Mouse (Mus musculus): ENCODE measurements around the gene Phex. TPM values are rescaled to one million over a fixed set of nuclear protein-coding genes. Genes with fewer than 3 reads are reported as not detected.

Gene Phex
- polyA plus RNA-seq (2015; fragmentation: Nextera tagmentation; extraction: Ambion mirVana): 2.9 and 3.6 TPM in 2 replicates

DNA sequence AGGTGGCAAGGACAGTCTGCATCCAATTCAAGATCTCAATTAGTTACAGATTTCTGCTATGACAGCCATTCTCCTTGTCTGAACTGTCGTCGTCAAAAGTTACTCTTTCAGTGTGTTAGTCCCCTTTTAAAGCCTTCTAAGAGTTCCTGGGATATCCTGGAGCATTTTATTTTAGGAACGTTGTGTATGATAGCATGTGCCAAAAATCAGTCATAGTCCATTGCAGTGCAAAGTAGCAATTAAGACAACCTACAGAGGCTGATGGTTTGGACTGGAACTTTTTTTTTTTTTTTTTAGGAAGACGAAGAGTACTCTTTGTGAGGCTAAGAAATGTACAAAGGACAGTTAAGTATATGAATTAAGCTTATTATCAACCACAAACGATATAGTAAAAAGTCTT lies at the start of gene Phex:
Phex (minus strand) TSS at position 101 of the 400 bp plus-strand sequence.
- Histone ChIP-seq H3K9ac (no peak within 1 kb of the TSS), H3K9me3 (no peaks in the 10 kb centered on the region), H3K27me3 (no peaks in the 10 kb centered on the region), H3K4me2 (replicated peaks) (no peak within 1 kb of the TSS), H3K27ac (no peak within 1 kb of the TSS), H3K4me3 (no peak within 1 kb of the TSS), H3K4me1 (no peaks in the 10 kb centered on the region), H3K36me3 (no peaks in the 10 kb centered on the region)
- WGBS: 40% methylated on average over 5 of the region's 5 CpGs
- ATAC-seq (ENCODE audit: low FRiP score, low read depth): no peak

- no peak overlapping the region for H3K4me3 ChIP-seq
- H3K27me3 ChIP-seq: no peaks in the 10 kb centered on the region
- 73% methylated on average over 3 of the region's 3 CpGs for WGBS
- no peak overlapping the region for H3K9ac ChIP-seq
- H3K27ac ChIP-seq: no peak overlapping the region
- H3K36me3 ChIP-seq: peaks cover 8% of the 10 kb centered on the region; the same call in 1 of the 2 replicates
- H3K9me3 ChIP-seq: no peaks in the 10 kb centered on the region
- ATAC-seq (ENCODE audit: low FRiP score, low read depth): no peak
- no peaks in the 10 kb centered on the region for H3K4me1 ChIP-seq
- H3K4me2 ChIP-seq (replicated peaks): no peak overlapping the region
Measured at GRCm38 (mm10) chrX:157462716-157463115, 47.6 kb upstream of the Phex start.

DNA sequence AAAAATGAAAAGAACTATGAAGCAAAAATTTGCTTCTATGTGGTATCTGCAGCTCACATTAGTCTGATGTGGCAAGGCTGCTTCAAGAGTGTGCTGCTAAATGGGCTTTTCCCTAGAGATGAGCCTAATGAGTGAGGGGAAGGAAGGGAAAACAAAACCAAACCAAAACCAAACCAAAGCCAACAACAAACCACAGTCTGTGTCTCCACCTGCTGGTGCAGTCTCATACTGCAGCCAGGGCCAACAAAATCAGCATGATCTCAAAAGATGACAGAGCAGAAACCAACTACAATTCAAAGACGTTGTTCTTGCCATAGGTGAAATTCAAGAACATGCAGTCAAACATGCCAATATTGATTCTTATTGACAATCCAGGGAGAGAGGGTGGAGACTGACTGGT lies 39.3 kb upstream of the Phex start:
- Histone ChIP-seq H3K9me3 (no peaks in the 10 kb centered on the region), H3K4me2 (replicated peaks) (no peak overlapping the region), H3K36me3 (no peaks in the 10 kb centered on the region; the same call in 1 of the 2 replicates), H3K4me1 (no peaks in the 10 kb centered on the region), H3K27me3 (no peaks in the 10 kb centered on the region), H3K27ac (no peak overlapping the region), H3K9ac (no peak overlapping the region), H3K4me3 (no peak overlapping the region)
- ATAC-seq (ENCODE audit: low FRiP score, low read depth): no peak
- WGBS: 63% methylated on average over 1 of the region's 1 CpGs

DNA sequence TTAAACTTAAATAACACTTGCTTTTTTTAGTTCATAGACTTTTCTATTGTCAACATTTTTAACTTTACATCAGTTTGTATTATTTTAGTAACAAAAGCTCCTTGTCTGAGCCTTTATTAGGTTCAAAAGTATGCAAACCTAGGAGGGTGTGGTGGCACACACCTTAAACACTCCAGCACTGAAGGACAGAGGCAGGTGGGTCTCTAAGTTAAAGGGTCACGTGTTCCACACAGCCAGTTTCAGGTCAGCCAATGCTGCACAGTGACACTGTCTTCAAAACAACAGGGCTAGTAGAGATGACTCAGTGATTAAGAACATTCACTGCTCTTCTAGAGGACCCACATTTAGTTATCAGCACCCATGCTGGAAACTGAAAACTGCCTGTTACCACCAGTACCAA lies 33.9 kb upstream of the Phex start:
- Histone ChIP-seq H3K4me2 (replicated peaks) (no peak overlapping the region), H3K27ac (no peak overlapping the region), H3K4me1 (no peaks in the 10 kb centered on the region), H3K4me3 (no peak overlapping the region), H3K9ac (no peak overlapping the region), H3K36me3 (no peaks in the 10 kb centered on the region), H3K9me3 (no peaks in the 10 kb centered on the region), H3K27me3 (no peaks in the 10 kb centered on the region)
- no peak for ATAC-seq (ENCODE audit: low FRiP score, low read depth)
- 76% methylated on average over 1 of the region's 1 CpGs for WGBS

DNA sequence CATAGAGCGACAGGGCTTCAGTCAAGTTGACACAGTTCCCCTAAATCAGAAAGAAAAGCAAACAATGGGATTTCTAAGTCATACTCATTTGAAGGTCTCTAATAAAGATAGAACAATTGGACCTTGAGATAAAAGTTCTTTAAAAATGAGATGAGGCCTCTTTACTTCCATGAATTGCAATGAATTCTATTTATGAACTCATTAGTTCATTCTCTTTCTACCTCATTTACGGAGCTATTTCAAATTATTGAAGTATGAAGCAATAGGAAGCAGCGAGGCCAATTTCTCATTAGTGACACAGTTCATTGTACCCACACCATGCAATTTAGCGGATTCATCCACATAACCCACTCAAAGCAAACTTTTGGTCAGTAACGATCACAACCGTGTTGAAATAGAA lies 32.3 kb upstream of the Phex start:
- no peaks in the 10 kb centered on the region for H3K27me3 ChIP-seq
- H3K4me3 ChIP-seq: no peak overlapping the region
- no peak overlapping the region for H3K4me2 ChIP-seq (replicated peaks)
- H3K9me3 ChIP-seq: no peaks in the 10 kb centered on the region
- no peaks in the 10 kb centered on the region for H3K4me1 ChIP-seq
- no peak overlapping the region for H3K9ac ChIP-seq
- H3K27ac ChIP-seq: no peak overlapping the region
- 82% methylated on average over 6 of the region's 6 CpGs for WGBS
- H3K36me3 ChIP-seq: no peaks in the 10 kb centered on the region
- no peak for ATAC-seq (ENCODE audit: low FRiP score, low read depth)

GRCm38 (mm10) chrX:157434768-157435167 lies 19.7 kb upstream of the Phex start:
- H3K9me3 ChIP-seq: no peaks in the 10 kb centered on the region
- H3K27ac ChIP-seq: no peak overlapping the region
- no peak overlapping the region for H3K4me2 ChIP-seq (replicated peaks)
- no peak overlapping the region for H3K4me3 ChIP-seq
- no peaks in the 10 kb centered on the region for H3K36me3 ChIP-seq
- 59% methylated on average over 1 of the region's 1 CpGs for WGBS
- no peaks in the 10 kb centered on the region for H3K4me1 ChIP-seq
- H3K27me3 ChIP-seq: no peaks in the 10 kb centered on the region
- ATAC-seq (ENCODE audit: low FRiP score, low read depth): no peak
- H3K9ac ChIP-seq: no peak overlapping the region

GRCm38 (mm10) chrX:157419451-157419850 lies 4.3 kb upstream of the Phex start:
- Histone ChIP-seq H3K4me3 (no peak overlapping the region), H3K27ac (no peak overlapping the region), H3K4me2 (replicated peaks) (no peak overlapping the region), H3K27me3 (no peaks in the 10 kb centered on the region), H3K4me1 (no peaks in the 10 kb centered on the region), H3K9ac (no peak overlapping the region), H3K9me3 (no peaks in the 10 kb centered on the region), H3K36me3 (no peaks in the 10 kb centered on the region)
- 67% methylated on average over 2 of the region's 2 CpGs for WGBS
- no peak for ATAC-seq (ENCODE audit: low FRiP score, low read depth)

DNA sequence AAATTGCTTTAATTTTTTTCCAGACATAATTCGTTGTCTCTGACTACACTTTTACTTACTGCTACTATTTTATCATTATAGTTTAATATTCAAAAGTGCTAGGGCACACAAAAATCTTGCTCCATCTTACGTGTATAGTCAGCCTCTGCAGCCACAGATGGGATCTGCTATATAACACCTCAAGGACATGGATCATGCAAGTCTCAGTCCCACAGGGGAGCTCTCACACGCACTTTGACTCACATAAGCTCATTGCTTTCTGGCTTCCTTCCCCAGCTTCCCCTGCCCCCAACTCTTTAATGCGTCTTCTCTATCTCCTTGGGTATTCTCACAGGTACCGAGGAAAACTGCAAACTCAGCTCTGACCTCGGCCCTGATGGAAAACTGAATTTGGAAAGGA lies 10.2 kb downstream of the Phex start:
- Histone ChIP-seq H3K9me3 (no peaks in the 10 kb centered on the region), H3K27me3 (peaks cover 12% of the 10 kb centered on the region; the same call in 1 of the 2 replicates), H3K4me3 (no peak overlapping the region), H3K4me1 (no peaks in the 10 kb centered on the region), H3K27ac (no peak overlapping the region), H3K36me3 (no peaks in the 10 kb centered on the region), H3K4me2 (replicated peaks) (no peak overlapping the region), H3K9ac (no peak overlapping the region)
- ATAC-seq (ENCODE audit: low FRiP score, low read depth): no peak
- WGBS: 68% methylated on average over 6 of the region's 6 CpGs

DNA sequence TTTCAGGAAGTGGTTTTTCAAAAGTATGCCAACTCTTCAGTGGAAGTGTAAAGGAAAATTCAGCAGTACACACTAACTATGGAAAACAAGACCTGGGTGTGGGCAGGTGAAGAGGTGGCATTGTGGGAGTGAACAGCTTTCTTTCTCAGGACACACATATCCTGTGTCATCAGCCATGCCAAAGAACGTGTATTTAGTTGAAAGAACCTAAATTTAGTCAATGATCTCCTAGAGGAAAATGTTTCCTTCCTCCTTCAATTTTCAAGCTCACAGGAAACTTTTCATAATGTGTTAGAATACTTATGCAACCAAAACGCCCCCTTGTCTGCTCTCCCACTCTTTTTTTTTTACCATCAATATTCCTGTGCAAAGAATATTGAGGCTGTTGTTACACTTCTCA lies 23.9 kb downstream of the Phex start:
- Histone ChIP-seq H3K36me3 (no peaks in the 10 kb centered on the region), H3K4me2 (replicated peaks) (no peak overlapping the region), H3K4me3 (no peak overlapping the region), H3K9me3 (no peaks in the 10 kb centered on the region), H3K27ac (no peak overlapping the region), H3K4me1 (no peaks in the 10 kb centered on the region), H3K9ac (no peak overlapping the region), H3K27me3 (no peaks in the 10 kb centered on the region)
- ATAC-seq (ENCODE audit: low FRiP score, low read depth): no peak
- WGBS: 62% methylated on average over 2 of the region's 2 CpGs

DNA sequence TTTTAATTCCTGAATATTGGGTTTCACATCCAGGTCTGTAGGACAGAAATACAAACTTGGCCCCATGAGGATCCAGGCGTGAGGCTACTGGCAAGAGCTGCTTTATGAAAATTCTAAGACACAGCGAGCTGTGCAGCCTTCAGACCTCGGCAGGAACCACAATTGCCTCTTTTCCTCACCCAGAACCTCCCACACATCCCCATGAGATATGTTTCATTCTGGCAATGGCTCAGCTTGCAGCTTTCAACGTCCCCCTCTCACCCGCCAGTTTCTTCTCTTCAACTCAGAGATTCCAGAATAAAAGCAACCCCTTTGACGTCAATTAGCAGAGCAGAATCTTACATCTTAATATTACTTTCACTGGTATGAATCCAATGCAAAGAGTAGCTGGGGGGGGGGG lies 25.0 kb downstream of the Phex start:
- H3K9ac ChIP-seq: no peak overlapping the region
- no peak overlapping the region for H3K4me3 ChIP-seq
- no peaks in the 10 kb centered on the region for H3K4me1 ChIP-seq
- H3K9me3 ChIP-seq: no peaks in the 10 kb centered on the region
- WGBS: 68% methylated on average over 6 of the region's 6 CpGs
- no peak overlapping the region for H3K4me2 ChIP-seq (replicated peaks)
- no peaks in the 10 kb centered on the region for H3K27me3 ChIP-seq
- ATAC-seq (ENCODE audit: low FRiP score, low read depth): no peak
- no peak overlapping the region for H3K27ac ChIP-seq
- H3K36me3 ChIP-seq: no peaks in the 10 kb centered on the region

GRCm38 (mm10) chrX:157388419-157388818 lies 26.7 kb downstream of the Phex start:
- ATAC-seq (ENCODE audit: low FRiP score, low read depth): no peak
- no peaks in the 10 kb centered on the region for H3K36me3 ChIP-seq
- H3K9me3 ChIP-seq: no peaks in the 10 kb centered on the region
- H3K27ac ChIP-seq: no peak overlapping the region
- no peaks in the 10 kb centered on the region for H3K27me3 ChIP-seq
- H3K4me3 ChIP-seq: no peak overlapping the region
- WGBS: 60% methylated on average over 3 of the region's 3 CpGs
- no peak overlapping the region for H3K9ac ChIP-seq
- no peaks in the 10 kb centered on the region for H3K4me1 ChIP-seq
- H3K4me2 ChIP-seq (replicated peaks): no peak overlapping the region

- H3K9ac ChIP-seq: no peak overlapping the region
- ATAC-seq (ENCODE audit: low FRiP score, low read depth): no peak
- H3K36me3 ChIP-seq: no peaks in the 10 kb centered on the region
- H3K27ac ChIP-seq: no peak overlapping the region
- no peaks in the 10 kb centered on the region for H3K27me3 ChIP-seq
- no peak overlapping the region for H3K4me3 ChIP-seq
- H3K4me2 ChIP-seq (replicated peaks): no peak overlapping the region
- no peaks in the 10 kb centered on the region for H3K9me3 ChIP-seq
- whole genome bisulfite sequencing: 77% methylated on average over 5 of the region's 5 CpGs
- H3K4me1 ChIP-seq: no peaks in the 10 kb centered on the region
Measured at GRCm38 (mm10) chrX:157387025-157387424, 28.1 kb downstream of the Phex start.

- ATAC-seq (ENCODE audit: low FRiP score, low read depth): no peak
- Histone ChIP-seq H3K36me3 (no peaks in the 10 kb centered on the region), H3K27me3 (no peaks in the 10 kb centered on the region), H3K4me1 (no peaks in the 10 kb centered on the region), H3K27ac (no peak overlapping the region), H3K9me3 (no peaks in the 10 kb centered on the region), H3K4me2 (replicated peaks) (no peak overlapping the region), H3K4me3 (no peak overlapping the region), H3K9ac (no peak overlapping the region)
- 68% methylated on average over 10 of the region's 10 CpGs for WGBS
Measured at GRCm38 (mm10) chrX:157378822-157379221, 36.3 kb downstream of the Phex start.
